17 mouse cellular contexts compared by ENCODE assay signal in the genomic region with DNA sequence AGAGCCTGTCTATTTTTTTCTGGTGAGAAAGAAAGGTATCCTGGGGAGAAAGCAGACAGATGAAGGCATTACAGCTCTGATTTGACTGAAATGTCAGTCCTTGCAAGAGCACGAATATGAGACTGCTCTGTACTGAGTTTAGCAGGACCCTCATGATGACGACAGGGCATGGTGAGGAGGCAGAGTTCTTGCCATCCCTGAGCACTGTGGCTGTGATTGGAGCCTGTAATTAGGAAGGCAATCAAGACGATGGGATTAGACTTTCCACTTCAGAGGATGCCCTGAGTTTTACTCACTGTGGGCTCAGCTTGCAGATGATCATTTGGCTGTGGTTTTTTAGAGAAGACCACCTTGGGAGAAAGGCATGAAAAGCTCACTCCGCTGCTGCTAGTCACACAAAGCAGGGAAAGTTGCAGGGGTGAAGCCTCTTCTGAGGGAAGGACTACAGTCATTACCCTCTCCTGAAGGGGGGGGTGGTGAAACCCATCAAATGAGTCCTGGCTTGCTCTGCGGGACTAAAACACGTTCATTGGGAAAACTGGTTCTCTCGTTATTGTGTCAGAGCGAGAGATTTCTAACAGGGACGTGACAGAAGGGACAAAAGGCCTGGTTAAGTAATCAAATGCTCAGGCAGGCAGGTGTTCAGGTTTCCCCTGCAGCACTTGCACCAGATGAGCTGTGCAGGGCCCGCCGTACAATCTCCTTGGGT.
DNase-seq lines count a peak whose midpoint lies in the region; ATAC-seq lines count a peak whose summit lies in the region.
"Had no signal": no experiment of that assay in that cellular context is flagged by ENCODE, and none has a peak within 500 bp of the region (broad histone marks: within the 10 kb centered on the region; RNA-seq: fewer than 3 reads in every experiment).

No protein-coding gene starts in this region.

- H3K27me3 ChIP-seq in hindbrain, embryonic 14.5 days (ENCODE audit: control insufficient read depth, insufficient read depth, low read length) = no peaks in the 10 kb centered on the region
- H3K27me3 ChIP-seq in hindbrain, embryonic 11.5 days (ENCODE audit: control insufficient read depth, insufficient read depth, low read length) = no peaks in the 10 kb centered on the region
- H3K27me3 ChIP-seq in embryonic facial prominence, embryonic 10.5 days (replicated peaks; ENCODE audit: low read depth, poor library complexity, severe bottlenecking) = no peaks in the 10 kb centered on the region; the same call in 1 of the 2 replicates
- no peaks in the 10 kb centered on the region for H3K27me3 ChIP-seq in forebrain, embryonic 15.5 days
- H3K27me3 ChIP-seq in midbrain, embryonic 14.5 days (ENCODE audit: control insufficient read depth, insufficient read depth, low read length) = no peaks in the 10 kb centered on the region
- H3K27me3 ChIP-seq in kidney, embryonic 14.5 days (ENCODE audit: control insufficient read depth, insufficient read depth, low read length) = no peaks in the 10 kb centered on the region
- H3K27me3 ChIP-seq: heart, embryonic 15.5 days; liver, embryonic 12.5 days had no signal

- DNase-seq in hindbrain, embryonic 14.5 days (ENCODE audit: low spot score) = no peak
- no peak for DNase-seq in hindbrain, embryonic 11.5 days (ENCODE audit: low spot score)
- peak; percentile 32 for DNase-seq in embryonic facial prominence, embryonic 10.5 days (ENCODE audit: low spot score)
- DNase-seq in midbrain, embryonic 14.5 days = peak; percentile 25
- no peak for DNase-seq in gastrocnemius, adult 8-10 months (ENCODE audit: low spot score in 2 of 2)
- DNase-seq in heart, adult 18-20 months = no peak
- DNase-seq: cerebellum, adult 18-20 months; gastrocnemius, adult 2 months; kidney, postnatal 10 days; lung, postnatal 10 days; right cerebral cortex, postnatal 4 days; thymus, postnatal 4 days had no signal

- H3K9me3 ChIP-seq in hindbrain, embryonic 14.5 days (ENCODE audit: control insufficient read depth, low read length) = no peaks in the 10 kb centered on the region
- H3K9me3 ChIP-seq in hindbrain, embryonic 11.5 days (ENCODE audit: control insufficient read depth, low read length) = no peaks in the 10 kb centered on the region
- no peaks in the 10 kb centered on the region for H3K9me3 ChIP-seq in embryonic facial prominence, embryonic 10.5 days
- H3K9me3 ChIP-seq in forebrain, embryonic 15.5 days = no peaks in the 10 kb centered on the region
- no peaks in the 10 kb centered on the region for H3K9me3 ChIP-seq in midbrain, embryonic 14.5 days (ENCODE audit: control insufficient read depth, low read length)
- no peaks in the 10 kb centered on the region for H3K9me3 ChIP-seq in kidney, embryonic 14.5 days (ENCODE audit: control insufficient read depth, low read length)
- H3K9me3 ChIP-seq: G1E; heart, embryonic 15.5 days; liver, embryonic 12.5 days had no signal

- H3K36me3 ChIP-seq in hindbrain, embryonic 14.5 days (replicated peaks; ENCODE audit: control insufficient read depth, insufficient read depth) = no peaks in the 10 kb centered on the region
- H3K36me3 ChIP-seq in hindbrain, embryonic 11.5 days (ENCODE audit: control insufficient read depth, insufficient read depth, low read length) = no peaks in the 10 kb centered on the region
- H3K36me3 ChIP-seq in embryonic facial prominence, embryonic 10.5 days (replicated peaks) = no peaks in the 10 kb centered on the region
- H3K36me3 ChIP-seq in forebrain, embryonic 15.5 days = no peaks in the 10 kb centered on the region
- H3K36me3 ChIP-seq in midbrain, embryonic 14.5 days (ENCODE audit: control insufficient read depth, insufficient read depth, low read length) = no peaks in the 10 kb centered on the region
- no peaks in the 10 kb centered on the region for H3K36me3 ChIP-seq in kidney, embryonic 14.5 days (ENCODE audit: control insufficient read depth, insufficient read depth, low read length)
- H3K36me3 ChIP-seq: G1E; heart, embryonic 15.5 days; liver, embryonic 12.5 days had no signal

- H3K9ac ChIP-seq in hindbrain, embryonic 14.5 days = no peak overlapping the region
- H3K9ac ChIP-seq in hindbrain, embryonic 11.5 days (ENCODE audit: low read depth, low read length) = no peak overlapping the region
- H3K9ac ChIP-seq in forebrain, embryonic 15.5 days (replicated peaks) = no peak overlapping the region
- no peak overlapping the region for H3K9ac ChIP-seq in midbrain, embryonic 14.5 days (replicated peaks; ENCODE audit: low read length)
- no peak overlapping the region for H3K9ac ChIP-seq in kidney, embryonic 14.5 days (ENCODE audit: low read depth, low read length)
- H3K9ac ChIP-seq: heart, embryonic 15.5 days; liver, embryonic 12.5 days had no signal

- H3K4me3 ChIP-seq in hindbrain, embryonic 14.5 days (replicated peaks; ENCODE audit: low read length) = no peak overlapping the region
- no peak overlapping the region for H3K4me3 ChIP-seq in hindbrain, embryonic 11.5 days (ENCODE audit: low read depth, low read length)
- H3K4me3 ChIP-seq in embryonic facial prominence, embryonic 10.5 days = no peak overlapping the region
- H3K4me3 ChIP-seq in forebrain, embryonic 15.5 days = no peak overlapping the region
- H3K4me3 ChIP-seq in midbrain, embryonic 14.5 days (replicated peaks; ENCODE audit: low read depth, low read length) = no peak overlapping the region
- H3K4me3 ChIP-seq in kidney, embryonic 14.5 days (ENCODE audit: low read length) = no peak overlapping the region
- H3K4me3 ChIP-seq: gastrocnemius, adult 2 months; heart, embryonic 15.5 days; liver, embryonic 12.5 days had no signal

- H3K4me2 ChIP-seq in hindbrain, embryonic 14.5 days (replicated peaks) = no peak overlapping the region
- H3K4me2 ChIP-seq in hindbrain, embryonic 11.5 days (replicated peaks; ENCODE audit: low read depth, low read length) = no peak overlapping the region
- no peak overlapping the region for H3K4me2 ChIP-seq in forebrain, embryonic 15.5 days (replicated peaks)
- no peak overlapping the region for H3K4me2 ChIP-seq in midbrain, embryonic 14.5 days (ENCODE audit: low read length)
- H3K4me2 ChIP-seq in kidney, embryonic 14.5 days (replicated peaks; ENCODE audit: low read depth, low read length) = no peak overlapping the region
- H3K4me2 ChIP-seq: heart, embryonic 15.5 days; liver, embryonic 12.5 days had no signal

- no peak overlapping the region for H3K27ac ChIP-seq in hindbrain, embryonic 14.5 days
- no peak overlapping the region for H3K27ac ChIP-seq in hindbrain, embryonic 11.5 days (ENCODE audit: low read depth, low read length)
- H3K27ac ChIP-seq in embryonic facial prominence, embryonic 10.5 days (replicated peaks) = peak overlapping the region; percentile 48
- H3K27ac ChIP-seq in forebrain, embryonic 15.5 days (replicated peaks) = no peak overlapping the region
- no peak overlapping the region for H3K27ac ChIP-seq in midbrain, embryonic 14.5 days (replicated peaks; ENCODE audit: low read depth, low read length)
- no peak overlapping the region for H3K27ac ChIP-seq in kidney, embryonic 14.5 days (ENCODE audit: low read depth, low read length)
- H3K27ac ChIP-seq: gastrocnemius, adult 2 months; heart, embryonic 15.5 days; liver, embryonic 12.5 days had no signal

- peak; percentile 8; the same call in 1 of the 2 replicates for ATAC-seq in hindbrain, embryonic 14.5 days (ENCODE audit: low FRiP score)
- no peak for ATAC-seq in hindbrain, embryonic 11.5 days (ENCODE audit: low FRiP score)
- ATAC-seq in forebrain, embryonic 15.5 days (replicated peaks) = 0 out of 2 replicates have a peak, but pooled peaks have one; percentile 48
- ATAC-seq in midbrain, embryonic 14.5 days (ENCODE audit: low FRiP score, low TSS enrichment) = no peak
- no peak for ATAC-seq in kidney, embryonic 14.5 days (ENCODE audit: low FRiP score, low TSS enrichment)
- ATAC-seq: liver, embryonic 12.5 days had no signal

- no peaks in the 10 kb centered on the region for H3K4me1 ChIP-seq in hindbrain, embryonic 14.5 days (replicated peaks; ENCODE audit: control insufficient read depth, insufficient read depth, low read length)
- H3K4me1 ChIP-seq in hindbrain, embryonic 11.5 days (replicated peaks; ENCODE audit: control insufficient read depth, insufficient read depth, low read length) = no peaks in the 10 kb centered on the region
- H3K4me1 ChIP-seq in embryonic facial prominence, embryonic 10.5 days = peaks cover 14% of the 10 kb centered on the region
- peaks cover 5% of the 10 kb centered on the region; the same call in 1 of the 2 replicates for H3K4me1 ChIP-seq in forebrain, embryonic 15.5 days
- no peaks in the 10 kb centered on the region for H3K4me1 ChIP-seq in midbrain, embryonic 14.5 days (ENCODE audit: control insufficient read depth, insufficient read depth, low read length)
- H3K4me1 ChIP-seq in kidney, embryonic 14.5 days (ENCODE audit: control insufficient read depth, insufficient read depth, low read length) = no peaks in the 10 kb centered on the region
- H3K4me1 ChIP-seq: liver, embryonic 12.5 days had no signal

- 26% methylated on average over 11 of the region's 11 CpGs for WGBS in hindbrain, embryonic 14.5 days
- 37% methylated on average over 11 of the region's 11 CpGs for WGBS in hindbrain, embryonic 11.5 days
- WGBS in embryonic facial prominence, embryonic 10.5 days = 42% methylated on average over 11 of the region's 11 CpGs
- 9% methylated on average over 11 of the region's 11 CpGs for WGBS in forebrain, embryonic 15.5 days
- 18% methylated on average over 11 of the region's 11 CpGs for WGBS in midbrain, embryonic 14.5 days
- WGBS in kidney, embryonic 14.5 days = 7% methylated on average over 11 of the region's 11 CpGs

Comparison
In these comparisons a context has a peak if more than half of its experiments do, and no peak if none do; other contexts are left out.
1. ATAC-seq: peak in hindbrain, embryonic 14.5 days (single experiment) and forebrain, embryonic 15.5 days (single experiment); none in hindbrain, embryonic 11.5 days (single experiment), midbrain, embryonic 14.5 days (single experiment) and kidney, embryonic 14.5 days (single experiment).
2. DNase-seq: peak in embryonic facial prominence, embryonic 10.5 days (single experiment) and midbrain, embryonic 14.5 days (single experiment); none in hindbrain, embryonic 14.5 days (single experiment), hindbrain, embryonic 11.5 days (single experiment), gastrocnemius, adult 8-10 months (0 of 2) and heart, adult 18-20 months (0 of 2).